Mouse (Mus musculus): ENCODE data around the gene Wdr18. TPM values are rescaled to one million over a fixed set of nuclear protein-coding genes. Genes with fewer than 3 reads are reported as not detected.

The Wdr18 gene
- 47.1 and 52.1 TPM in 2 replicates for polyA plus RNA-seq (2012; rRNA removed; ENCODE audit: low replicate concordance)

GRCm38 (mm10) chr10:79959847-79960601 lies at the start of gene Wdr18:
TSS of gene Wdr18 (plus strand) at chr10:79960152.

GRCm38 (mm10) chr10:79910556-79910955 lies 49.4 kb upstream of the Wdr18 start, which contains the start of gene Gm26602:
TSS of gene Gm26602 (plus strand) at chr10:79910856.

GRCm38 (mm10) chr10:79916808-79917531 lies 43.0 kb upstream of the Wdr18 start, which contains the start of gene Kiss1r:
TSS of gene Kiss1r (plus strand) at chr10:79916971.

GRCm38 (mm10) chr10:79920958-79921535 lies 38.9 kb upstream of the Wdr18 start, which contains the start of gene R3hdm4:
TSS of gene R3hdm4 (minus strand) at chr10:79921208.

GRCm38 (mm10) chr10:79926491-79927323 lies 33.2 kb upstream of the Wdr18 start, which contains the start of gene Arid3a:
TSS of gene Arid3a (plus strand) at chr10:79927043.

GRCm38 (mm10) chr10:79970415-79971182 lies 10.6 kb downstream of the Wdr18 start, which contains the start of gene Grin3b:
TSS of gene Grin3b (plus strand) at chr10:79970715.

GRCm38 (mm10) chr10:79984195-79984816 lies 24.4 kb downstream of the Wdr18 start, which contains the start of gene Tmem259:
TSS of gene Tmem259 (minus strand) at chr10:79984330.

GRCm38 (mm10) chr10:79988506-79989271 lies 28.7 kb downstream of the Wdr18 start, which contains the start of gene Cnn2:
TSS of gene Cnn2 (plus strand) at chr10:79988584.

GRCm38 (mm10) chr10:79996272-79997033 lies 36.5 kb downstream of the Wdr18 start, which contains the start of gene Abca7:
TSS of gene Abca7 (plus strand) at chr10:79996494.

GRCm38 (mm10) chr10:80016511-80016910 lies 56.6 kb downstream of the Wdr18 start, which contains the start of gene Arhgap45:
TSS of gene Arhgap45 (plus strand) at chr10:80016653.

Other genes starting within 250 kb of the Wdr18 start
- gene Hcn2, start 243.5 kb upstream of the Wdr18 start, polyA plus RNA-seq (2012; rRNA removed; ENCODE audit: low replicate concordance): 1.9 and 6.1 TPM in 2 replicates
- 53.1 and 71.6 TPM in 2 replicates for gene Polrmt, start 213.6 kb upstream of the Wdr18 start, polyA plus RNA-seq (2012; rRNA removed; ENCODE audit: low replicate concordance)
- gene Fgf22, start 205.1 kb upstream of the Wdr18 start, polyA plus RNA-seq (2012; rRNA removed; ENCODE audit: low replicate concordance): 0.19 TPM in 1 of 2 replicates, not detected in the other
- 91.7 and 212 TPM in 2 replicates for gene Rnf126, start 193.2 kb upstream of the Wdr18 start, polyA plus RNA-seq (2012; rRNA removed; ENCODE audit: low replicate concordance)
- gene Fstl3, start 182.9 kb upstream of the Wdr18 start, polyA plus RNA-seq (2012; rRNA removed; ENCODE audit: low replicate concordance): 19.5 and 24.6 TPM in 2 replicates
- 0.26 and 0.27 TPM in 2 replicates for gene Prss57, start 169.2 kb upstream of the Wdr18 start, polyA plus RNA-seq (2012; rRNA removed; ENCODE audit: low replicate concordance)
- gene Palm, start 166.6 kb upstream of the Wdr18 start, polyA plus RNA-seq (2012; rRNA removed; ENCODE audit: low replicate concordance): 49.2 and 87.4 TPM in 2 replicates
- gene Misp, start 139.2 kb upstream of the Wdr18 start, polyA plus RNA-seq (2012; rRNA removed; ENCODE audit: low replicate concordance): 1.3 TPM in 2 replicates
- gene Ptbp1, start 105.7 kb upstream of the Wdr18 start, polyA plus RNA-seq (2012; rRNA removed; ENCODE audit: low replicate concordance): 163 and 219 TPM in 2 replicates
- 17.2 and 40.5 TPM in 2 replicates for gene Prtn3, start 85.7 kb upstream of the Wdr18 start, polyA plus RNA-seq (2012; rRNA removed; ENCODE audit: low replicate concordance)
- 29.8 and 33.3 TPM in 2 replicates for gene Plppr3, start 85.5 kb upstream of the Wdr18 start, polyA plus RNA-seq (2012; rRNA removed; ENCODE audit: low replicate concordance)
- 3.4 and 5.8 TPM in 2 replicates for gene Elane, start 73.9 kb upstream of the Wdr18 start, polyA plus RNA-seq (2012; rRNA removed; ENCODE audit: low replicate concordance)
- gene Cfd, start 69.3 kb upstream of the Wdr18 start, polyA plus RNA-seq (2012; rRNA removed; ENCODE audit: low replicate concordance): 26,645 and 44,997 TPM in 2 replicates
- 66.2 and 92.4 TPM in 2 replicates for gene Med16, start 51.2 kb upstream of the Wdr18 start, polyA plus RNA-seq (2012; rRNA removed; ENCODE audit: low replicate concordance)
- not detected in 2 replicates for gene Gm26602, start 49.3 kb upstream of the Wdr18 start, polyA plus RNA-seq (2012; rRNA removed; ENCODE audit: low replicate concordance)
- gene Kiss1r, start 43.2 kb upstream of the Wdr18 start, polyA plus RNA-seq (2012; rRNA removed; ENCODE audit: low replicate concordance): 9.0 and 14.4 TPM in 2 replicates
- 194 and 208 TPM in 2 replicates for gene R3hdm4, start 38.9 kb upstream of the Wdr18 start, polyA plus RNA-seq (2012; rRNA removed; ENCODE audit: low replicate concordance)
- gene Arid3a, start 33.1 kb upstream of the Wdr18 start, polyA plus RNA-seq (2012; rRNA removed; ENCODE audit: low replicate concordance): 5.2 and 16.6 TPM in 2 replicates
- gene Grin3b, start 10.6 kb downstream of the Wdr18 start, polyA plus RNA-seq (2012; rRNA removed; ENCODE audit: low replicate concordance): 0.10 and 0.30 TPM in 2 replicates
- gene Tmem259, start 24.2 kb downstream of the Wdr18 start, polyA plus RNA-seq (2012; rRNA removed; ENCODE audit: low replicate concordance): 304 and 505 TPM in 2 replicates
- 138 and 301 TPM in 2 replicates for gene Cnn2, start 28.4 kb downstream of the Wdr18 start, polyA plus RNA-seq (2012; rRNA removed; ENCODE audit: low replicate concordance)
- gene Abca7, start 36.3 kb downstream of the Wdr18 start, polyA plus RNA-seq (2012; rRNA removed; ENCODE audit: low replicate concordance): 23.5 and 40.2 TPM in 2 replicates
- gene Arhgap45, start 56.5 kb downstream of the Wdr18 start, polyA plus RNA-seq (2012; rRNA removed; ENCODE audit: low replicate concordance): 152 and 343 TPM in 2 replicates
- gene Polr2e, start 79.6 kb downstream of the Wdr18 start, polyA plus RNA-seq (2012; rRNA removed; ENCODE audit: low replicate concordance): 129 and 172 TPM in 2 replicates
- gene Gpx4, start 87.0 kb downstream of the Wdr18 start, polyA plus RNA-seq (2012; rRNA removed; ENCODE audit: low replicate concordance): 1,265 and 1,308 TPM in 2 replicates
- 106 and 161 TPM in 2 replicates for gene Sbno2, start 145.4 kb downstream of the Wdr18 start, polyA plus RNA-seq (2012; rRNA removed; ENCODE audit: low replicate concordance)
- 164 and 186 TPM in 2 replicates for gene Stk11, start 155.7 kb downstream of the Wdr18 start, polyA plus RNA-seq (2012; rRNA removed; ENCODE audit: low replicate concordance)
- gene Atp5d, start 178.5 kb downstream of the Wdr18 start, polyA plus RNA-seq (2012; rRNA removed; ENCODE audit: low replicate concordance): 1,044 and 2,712 TPM in 2 replicates
- 27.7 and 53.0 TPM in 2 replicates for gene Cbarp, start 180.7 kb downstream of the Wdr18 start, polyA plus RNA-seq (2012; rRNA removed; ENCODE audit: low replicate concordance)
- 83.5 and 239 TPM in 2 replicates for gene Midn, start 188.1 kb downstream of the Wdr18 start, polyA plus RNA-seq (2012; rRNA removed; ENCODE audit: low replicate concordance)
- gene Cirbp, start 205.8 kb downstream of the Wdr18 start, polyA plus RNA-seq (2012; rRNA removed; ENCODE audit: low replicate concordance): 93.4 and 153 TPM in 2 replicates
- 11.7 and 15.0 TPM in 2 replicates for gene 1600002K03Rik, start 212.8 kb downstream of the Wdr18 start, polyA plus RNA-seq (2012; rRNA removed; ENCODE audit: low replicate concordance)
- gene Efna2, start 219.3 kb downstream of the Wdr18 start, polyA plus RNA-seq (2012; rRNA removed; ENCODE audit: low replicate concordance): 5.0 and 12.1 TPM in 2 replicates